Mouse (Mus musculus): ENCODE measurements around the gene Sema4b. TPM values are rescaled to one million over a fixed set of nuclear protein-coding genes. Genes with fewer than 3 reads are reported as not detected.

Sema4b gene
- polyA plus RNA-seq, 1 experiment: 19.8 TPM

- Histone ChIP-seq H3K4me3 (ENCODE audit: insufficient read depth, poor library complexity, severe bottlenecking) (no peak overlapping the region), H3K27me3 (ENCODE audit: control insufficient read depth, insufficient read depth, insufficient read length) (no peaks in the 10 kb centered on the region), H3ac (ENCODE audit: control insufficient read depth, insufficient read length, low read depth) (no peak overlapping the region), H3K79me3 (ENCODE audit: low read depth) (no peaks in the 10 kb centered on the region), H3K36me3 (ENCODE audit: control insufficient read depth, insufficient read depth) (no peaks in the 10 kb centered on the region), H3K79me2 (ENCODE audit: control insufficient read depth, insufficient read depth) (no peaks in the 10 kb centered on the region)
- TF ChIP-seq MYOG (IDR thresholded peaks at IDR 0.05; ENCODE audit: control insufficient read depth, extremely low read depth, insufficient read length) (no peak), MYOD1 (IDR thresholded peaks at IDR 0.05; ENCODE audit: control insufficient read depth, insufficient read length, low read depth) (no peak), FOSL1 (IDR thresholded peaks at IDR 0.05; ENCODE audit: insufficient read depth, low read length, poor library complexity, severe bottlenecking) (no peak), MAX (IDR thresholded peaks at IDR 0.05) (no peak), USF1 (IDR thresholded peaks at IDR 0.05; ENCODE audit: low read depth) (no peak), CEBPB (IDR thresholded peaks at IDR 0.05; ENCODE audit: low read depth) (no peak), CTCF (IDR thresholded peaks at IDR 0.05; ENCODE audit: control insufficient read depth, insufficient read depth, insufficient read length) (no peak)
Observed at GRCm38 (mm10) chr7:80179327-80179726, 7.3 kb upstream of the Sema4b start.

GRCm38 (mm10) chr7:80179790-80180189, 6.9 kb upstream of the Sema4b start:
- H3K79me2 ChIP-seq (ENCODE audit: control insufficient read depth, insufficient read depth): no peaks in the 10 kb centered on the region
- no peak overlapping the region for H3K4me3 ChIP-seq (ENCODE audit: insufficient read depth, poor library complexity, severe bottlenecking)
- no peaks in the 10 kb centered on the region for H3K36me3 ChIP-seq (ENCODE audit: control insufficient read depth, insufficient read depth)
- no peaks in the 10 kb centered on the region for H3K27me3 ChIP-seq (ENCODE audit: control insufficient read depth, insufficient read depth, insufficient read length)
- no peak overlapping the region for H3ac ChIP-seq (ENCODE audit: control insufficient read depth, insufficient read length, low read depth)
- H3K79me3 ChIP-seq (ENCODE audit: low read depth): no peaks in the 10 kb centered on the region
- TF ChIP-seq CTCF (IDR thresholded peaks at IDR 0.05; ENCODE audit: control insufficient read depth, insufficient read depth, insufficient read length) (no peak), USF1 (IDR thresholded peaks at IDR 0.05; ENCODE audit: low read depth) (no peak), MYOG (IDR thresholded peaks at IDR 0.05; ENCODE audit: control insufficient read depth, extremely low read depth, insufficient read length) (no peak), FOSL1 (IDR thresholded peaks at IDR 0.05; ENCODE audit: insufficient read depth, low read length, poor library complexity, severe bottlenecking) (no peak), MYOD1 (IDR thresholded peaks at IDR 0.05; ENCODE audit: control insufficient read depth, insufficient read length, low read depth) (no peak), CEBPB (IDR thresholded peaks at IDR 0.05; ENCODE audit: low read depth) (no peak), MAX (IDR thresholded peaks at IDR 0.05) (no peak)

GRCm38 (mm10) chr7:80180202-80180601, 6.4 kb upstream of the Sema4b start:
- H3K4me3 ChIP-seq (ENCODE audit: insufficient read depth, poor library complexity, severe bottlenecking): no peak overlapping the region
- TF ChIP-seq CTCF (IDR thresholded peaks at IDR 0.05; ENCODE audit: control insufficient read depth, insufficient read depth, insufficient read length): no peak
- no peak for TF ChIP-seq MYOD1 (IDR thresholded peaks at IDR 0.05; ENCODE audit: control insufficient read depth, insufficient read length, low read depth)
- no peak for TF ChIP-seq FOSL1 (IDR thresholded peaks at IDR 0.05; ENCODE audit: insufficient read depth, low read length, poor library complexity, severe bottlenecking)
- TF ChIP-seq CEBPB (IDR thresholded peaks at IDR 0.05; ENCODE audit: low read depth): no peak
- no peak for TF ChIP-seq MAX (IDR thresholded peaks at IDR 0.05)
- no peak for TF ChIP-seq USF1 (IDR thresholded peaks at IDR 0.05; ENCODE audit: low read depth)
- TF ChIP-seq MYOG (IDR thresholded peaks at IDR 0.05; ENCODE audit: control insufficient read depth, extremely low read depth, insufficient read length): no peak
- no peaks in the 10 kb centered on the region for H3K79me2 ChIP-seq (ENCODE audit: control insufficient read depth, insufficient read depth)
- no peaks in the 10 kb centered on the region for H3K79me3 ChIP-seq (ENCODE audit: low read depth)
- H3ac ChIP-seq (ENCODE audit: control insufficient read depth, insufficient read length, low read depth): no peak overlapping the region
- H3K27me3 ChIP-seq (ENCODE audit: control insufficient read depth, insufficient read depth, insufficient read length): no peaks in the 10 kb centered on the region
- no peaks in the 10 kb centered on the region for H3K36me3 ChIP-seq (ENCODE audit: control insufficient read depth, insufficient read depth)

- Histone ChIP-seq H3K79me2 (ENCODE audit: control insufficient read depth, insufficient read depth) (no peaks in the 10 kb centered on the region), H3ac (ENCODE audit: control insufficient read depth, insufficient read length, low read depth) (no peak overlapping the region), H3K4me3 (ENCODE audit: insufficient read depth, poor library complexity, severe bottlenecking) (no peak overlapping the region), H3K36me3 (ENCODE audit: control insufficient read depth, insufficient read depth) (no peaks in the 10 kb centered on the region), H3K79me3 (ENCODE audit: low read depth) (no peaks in the 10 kb centered on the region), H3K27me3 (ENCODE audit: control insufficient read depth, insufficient read depth, insufficient read length) (no peaks in the 10 kb centered on the region)
- TF ChIP-seq MYOG (IDR thresholded peaks at IDR 0.05; ENCODE audit: control insufficient read depth, extremely low read depth, insufficient read length) (no peak), MYOD1 (IDR thresholded peaks at IDR 0.05; ENCODE audit: control insufficient read depth, insufficient read length, low read depth) (no peak), MAX (IDR thresholded peaks at IDR 0.05) (no peak), CTCF (IDR thresholded peaks at IDR 0.05; ENCODE audit: control insufficient read depth, insufficient read depth, insufficient read length) (no peak), CEBPB (IDR thresholded peaks at IDR 0.05; ENCODE audit: low read depth) (no peak), FOSL1 (IDR thresholded peaks at IDR 0.05; ENCODE audit: insufficient read depth, low read length, poor library complexity, severe bottlenecking) (no peak), USF1 (IDR thresholded peaks at IDR 0.05; ENCODE audit: low read depth) (no peak)
Observed at GRCm38 (mm10) chr7:80181078-80181477, 5.6 kb upstream of the Sema4b start.

GRCm38 (mm10) chr7:80182139-80182538, 4.5 kb upstream of the Sema4b start:
- peaks cover 1% of the 10 kb centered on the region for H3K79me2 ChIP-seq (ENCODE audit: control insufficient read depth, insufficient read depth)

More at GRCm38 (mm10) chr7:80182139-80182538, 4.5 kb upstream of the Sema4b start:
- Histone ChIP-seq H3K79me3 (ENCODE audit: low read depth) (no peaks in the 10 kb centered on the region), H3ac (ENCODE audit: control insufficient read depth, insufficient read length, low read depth) (no peak overlapping the region), H3K27me3 (ENCODE audit: control insufficient read depth, insufficient read depth, insufficient read length) (no peaks in the 10 kb centered on the region), H3K36me3 (ENCODE audit: control insufficient read depth, insufficient read depth) (no peaks in the 10 kb centered on the region), H3K4me3 (ENCODE audit: insufficient read depth, poor library complexity, severe bottlenecking) (no peak overlapping the region)
- TF ChIP-seq MYOD1 (IDR thresholded peaks at IDR 0.05; ENCODE audit: control insufficient read depth, insufficient read length, low read depth) (no peak), MAX (IDR thresholded peaks at IDR 0.05) (no peak), MYOG (IDR thresholded peaks at IDR 0.05; ENCODE audit: control insufficient read depth, extremely low read depth, insufficient read length) (no peak), FOSL1 (IDR thresholded peaks at IDR 0.05; ENCODE audit: insufficient read depth, low read length, poor library complexity, severe bottlenecking) (no peak), CTCF (IDR thresholded peaks at IDR 0.05; ENCODE audit: control insufficient read depth, insufficient read depth, insufficient read length) (no peak), USF1 (IDR thresholded peaks at IDR 0.05; ENCODE audit: low read depth) (no peak), CEBPB (IDR thresholded peaks at IDR 0.05; ENCODE audit: low read depth) (no peak)

Measured in C2C12 (cell line).